Mouse (Mus musculus) E14TG2a.4 (cell line): ENCODE measurements around the gene Pitpnb.

Source experiments
- CTCF ChIP-seq: conservative IDR thresholded peaks from 2 replicates; pipeline ENCODE4 v1.5.1; 2014; ENCODE audit warnings: low read length
- NANOG ChIP-seq: IDR thresholded peaks from 2 replicates; pipeline ENCODE4 v1.6.1; 2014; ENCODE audit warnings: borderline replicate concordance, low read length, mixed read lengths
- POU5F1 ChIP-seq: IDR thresholded peaks from 2 replicates; pipeline ENCODE4 v1.6.1; 2014; ENCODE audit warnings: low read length, borderline replicate concordance

DNA sequence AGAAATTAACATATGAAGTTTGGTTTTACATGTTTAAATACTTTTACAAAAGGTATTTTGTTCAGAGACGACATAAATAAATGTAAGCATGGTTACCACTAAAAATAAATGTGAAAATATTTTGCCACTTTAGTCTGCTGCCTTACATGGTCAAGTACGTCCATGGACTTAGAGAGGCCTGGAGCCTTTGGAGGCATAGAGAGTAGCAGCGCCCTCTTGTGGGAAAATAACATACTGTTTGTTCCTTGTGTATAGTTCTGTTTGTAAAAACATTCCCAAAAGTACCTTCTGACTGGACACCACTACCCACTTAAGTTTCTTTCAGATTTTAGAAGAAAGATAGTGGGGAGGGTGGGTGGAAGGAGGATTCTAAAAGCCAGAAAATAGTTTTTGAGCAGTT is 34.0 kb downstream of the Pitpnb start:
- TF ChIP-seq CTCF (peak; percentile 57), NANOG (no peak), POU5F1 (no peak)
